Mouse (Mus musculus): Measurements from ENCODE around the gene Zbtb42. TPM values are rescaled to one million over a fixed set of nuclear protein-coding genes. Genes with fewer than 3 reads are reported as not detected.

Gene Zbtb42
- polyA plus RNA-seq, 1 experiment = 27.7 TPM

GRCm38 (mm10) chr12:112675245-112676035 is 3.2 kb upstream of the Zbtb42 start:
- Histone ChIP-seq H3K27ac (ENCODE audit: insufficient read depth, low read depth, low read length) (peak overlapping the region; percentile 91; the same call in 1 of the 2 replicates), H3K36me3 (ENCODE audit: control insufficient read depth, insufficient read depth, low read length) (peaks cover 9% of the 10 kb centered on the region), H3K27me3 (ENCODE audit: control insufficient read depth, insufficient read depth, low read length) (no peaks in the 10 kb centered on the region), H3K4me1 (ENCODE audit: control insufficient read depth, insufficient read depth, insufficient read length, low read length) (peaks cover 33% of the 10 kb centered on the region), H3K4me3 (ENCODE audit: low read depth, low read length) (peak overlapping the region; percentile 71)
- 15% methylated on average over 18 of the region's 18 CpGs for WGBS
- TF ChIP-seq CTCF (IDR thresholded peaks at IDR 0.05; ENCODE audit: extremely low read depth, insufficient read length, insufficient replicate concordance, low read depth, low read length) (peak; percentile 76; the same call in 1 of the 2 replicates), POLR2A (IDR thresholded peaks at IDR 0.05; ENCODE audit: low read depth, low read length) (peak; percentile 33; the same call in 1 of the 2 replicates)

GRCm38 (mm10) chr12:112677076-112677475 is 1.6 kb upstream of the Zbtb42 start:
- TF ChIP-seq POLR2A (IDR thresholded peaks at IDR 0.05; ENCODE audit: low read depth, low read length) (no peak), CTCF (IDR thresholded peaks at IDR 0.05; ENCODE audit: extremely low read depth, insufficient read length, insufficient replicate concordance, low read depth, low read length) (no peak)
- peaks cover 9% of the 10 kb centered on the region for H3K36me3 ChIP-seq (ENCODE audit: control insufficient read depth, insufficient read depth, low read length)
- 35% methylated on average over 5 of the region's 5 CpGs for WGBS
- H3K4me3 ChIP-seq (ENCODE audit: low read depth, low read length) = no peak overlapping the region
- no peaks in the 10 kb centered on the region for H3K27me3 ChIP-seq (ENCODE audit: control insufficient read depth, insufficient read depth, low read length)
- H3K27ac ChIP-seq (ENCODE audit: insufficient read depth, low read depth, low read length) = no peak overlapping the region
- H3K4me1 ChIP-seq (ENCODE audit: control insufficient read depth, insufficient read depth, insufficient read length, low read length) = peaks cover 30% of the 10 kb centered on the region

- Histone ChIP-seq H3K27me3 (ENCODE audit: control insufficient read depth, insufficient read depth, low read length) (no peaks in the 10 kb centered on the region), H3K4me1 (ENCODE audit: control insufficient read depth, insufficient read depth, insufficient read length, low read length) (peaks cover 23% of the 10 kb centered on the region), H3K27ac (ENCODE audit: insufficient read depth, low read depth, low read length) (peak overlapping the region; percentile 18; the same call in 1 of the 2 replicates), H3K36me3 (ENCODE audit: control insufficient read depth, insufficient read depth, low read length) (peaks cover 9% of the 10 kb centered on the region), H3K4me3 (ENCODE audit: low read depth, low read length) (peak overlapping the region; percentile 88)
- TF ChIP-seq POLR2A (IDR thresholded peaks at IDR 0.05; ENCODE audit: low read depth, low read length) = no peak
- no peak for TF ChIP-seq CTCF (IDR thresholded peaks at IDR 0.05; ENCODE audit: extremely low read depth, insufficient read length, insufficient replicate concordance, low read depth, low read length)
- whole genome bisulfite sequencing = 42% methylated on average over 19 of the region's 19 CpGs
Observed at GRCm38 (mm10) chr12:112677943-112678554, 579 bp upstream of the Zbtb42 start.

GRCm38 (mm10) chr12:112679027-112679996 is 684 bp downstream of the Zbtb42 start:
- Histone ChIP-seq H3K4me3 (ENCODE audit: low read depth, low read length) (peak overlapping the region; percentile 88), H3K27me3 (ENCODE audit: control insufficient read depth, insufficient read depth, low read length) (no peaks in the 10 kb centered on the region), H3K4me1 (ENCODE audit: control insufficient read depth, insufficient read depth, insufficient read length, low read length) (peaks cover 23% of the 10 kb centered on the region), H3K27ac (ENCODE audit: insufficient read depth, low read depth, low read length) (peak overlapping the region; percentile 58), H3K36me3 (ENCODE audit: control insufficient read depth, insufficient read depth, low read length) (peaks cover 9% of the 10 kb centered on the region)
- TF ChIP-seq POLR2A (IDR thresholded peaks at IDR 0.05; ENCODE audit: low read depth, low read length) (no peak), CTCF (IDR thresholded peaks at IDR 0.05; ENCODE audit: extremely low read depth, insufficient read length, insufficient replicate concordance, low read depth, low read length) (no peak)
- WGBS = 8% methylated on average over 81 of the region's 87 CpGs

- H3K27ac ChIP-seq (ENCODE audit: insufficient read depth, low read depth, low read length) = no peak overlapping the region
- 80% methylated on average over 7 of the region's 7 CpGs for WGBS
- no peak for TF ChIP-seq POLR2A (IDR thresholded peaks at IDR 0.05; ENCODE audit: low read depth, low read length)
- TF ChIP-seq CTCF (IDR thresholded peaks at IDR 0.05; ENCODE audit: extremely low read depth, insufficient read length, insufficient replicate concordance, low read depth, low read length) = no peak
Observed at GRCm38 (mm10) chr12:112683351-112683750, 4.7 kb downstream of the Zbtb42 start.

GRCm38 (mm10) chr12:112688458-112688857 is 9.8 kb downstream of the Zbtb42 start:
- 13% methylated on average over 15 of the region's 15 CpGs for WGBS
- TF ChIP-seq CTCF (IDR thresholded peaks at IDR 0.05; ENCODE audit: extremely low read depth, insufficient read length, insufficient replicate concordance, low read depth, low read length) (no peak), POLR2A (IDR thresholded peaks at IDR 0.05; ENCODE audit: low read depth, low read length) (no peak)
- H3K4me3 ChIP-seq (ENCODE audit: low read depth, low read length) = peak overlapping the region; percentile 9; the same call in 1 of the 2 replicates

More at GRCm38 (mm10) chr12:112683351-112683750, 4.7 kb downstream of the Zbtb42 start:
- Histone ChIP-seq H3K4me3 (ENCODE audit: low read depth, low read length) (no peak overlapping the region), H3K36me3 (ENCODE audit: control insufficient read depth, insufficient read depth, low read length) (peaks cover 9% of the 10 kb centered on the region), H3K4me1 (ENCODE audit: control insufficient read depth, insufficient read depth, insufficient read length, low read length) (peaks cover 12% of the 10 kb centered on the region), H3K27me3 (ENCODE audit: control insufficient read depth, insufficient read depth, low read length) (no peaks in the 10 kb centered on the region)

More at GRCm38 (mm10) chr12:112688458-112688857, 9.8 kb downstream of the Zbtb42 start:
- Histone ChIP-seq H3K36me3 (ENCODE audit: control insufficient read depth, insufficient read depth, low read length) (no peaks in the 10 kb centered on the region), H3K27me3 (ENCODE audit: control insufficient read depth, insufficient read depth, low read length) (no peaks in the 10 kb centered on the region), H3K4me1 (ENCODE audit: control insufficient read depth, insufficient read depth, insufficient read length, low read length) (peaks cover 9% of the 10 kb centered on the region; the same call in 1 of the 2 replicates), H3K27ac (ENCODE audit: insufficient read depth, low read depth, low read length) (no peak overlapping the region)

Measured in small intestine, adult 2 months (tissue).